Comparison of ENCODE assay signal across 8 mouse cellular contexts in the genomic region with DNA sequence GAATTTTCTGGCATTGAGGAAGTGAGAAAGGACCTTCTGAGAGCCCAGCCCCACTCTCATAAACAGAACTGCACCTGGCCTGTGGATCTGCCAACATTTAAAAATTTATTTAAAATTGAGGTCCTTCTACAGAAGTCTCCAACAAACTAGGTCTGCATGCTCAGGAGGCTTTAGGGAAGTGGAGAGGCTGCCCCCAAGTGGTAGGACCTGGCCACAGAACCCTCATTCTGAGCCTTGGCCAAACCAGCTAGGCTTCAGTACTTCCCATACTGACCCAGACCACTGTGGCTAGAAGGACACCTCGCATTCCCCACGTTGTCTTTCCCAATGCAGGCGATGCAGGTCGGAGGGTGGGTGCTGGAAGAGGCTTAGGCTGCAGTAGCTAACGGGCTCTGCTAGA. TPM values are rescaled to one million over a fixed set of nuclear protein-coding genes. Genes with fewer than 3 reads are reported as not detected.
DNase-seq lines count a peak whose midpoint lies in the region; ATAC-seq and TF ChIP-seq lines count a peak whose summit lies in the region.

No protein-coding gene starts in this region.

- ATAC-seq in liver, embryonic 13.5 days (ENCODE audit: low read depth) = peak; percentile 40; the same call in 1 of the 2 replicates

- 17% methylated on average over 5 of the region's 5 CpGs for WGBS in liver, embryonic 13.5 days (ENCODE audit: insufficient replicate concordance)

- no peak overlapping the region for H3K9ac ChIP-seq in liver, embryonic 13.5 days

- no peaks in the 10 kb centered on the region for H3K27me3 ChIP-seq in liver, embryonic 13.5 days

- H3K27ac ChIP-seq in liver, embryonic 13.5 days = no peak overlapping the region

- no peak overlapping the region for H3K4me3 ChIP-seq in liver, embryonic 13.5 days (replicated peaks)

- H3K4me2 ChIP-seq in liver, embryonic 13.5 days = no peak overlapping the region

- TF ChIP-seq POLR2A in brain, embryonic 14.5 days (IDR thresholded peaks at IDR 0.05; ENCODE audit: borderline replicate concordance, extremely low read depth, insufficient read depth, insufficient read length, poor library complexity, severe bottlenecking) = no peak

- TF ChIP-seq CTCF in brain, embryonic 14.5 days (IDR thresholded peaks at IDR 0.05; ENCODE audit: borderline replicate concordance, extremely low read depth, insufficient read depth, insufficient read length) = peak; percentile 76

- H3K4me1 ChIP-seq in liver, embryonic 13.5 days (replicated peaks) = no peaks in the 10 kb centered on the region

- DNase-seq in urinary bladder, adult 2 months (ENCODE audit: low spot score) = peak; percentile 31
- no peak for DNase-seq in urinary bladder, postnatal 4 days (ENCODE audit: low spot score in 2 of 2)
- peak; percentile 63 for DNase-seq in brain, embryonic 14.5 days (ENCODE audit: low read depth)
- peak; percentile 68 to 79 for DNase-seq in frontal cortex, postnatal 36 days (ENCODE audit: low spot score in 2 of 2)
- DNase-seq in kidney, adult 9 months = peak; percentile 52
- DNase-seq in liver, embryonic 13.5 days = no peak
- DNase-seq in right cerebral cortex, postnatal 4 days = peak; percentile 41
- no peak for DNase-seq in T-cell, adult 2 months (ENCODE audit: low spot score)

- H3K36me3 ChIP-seq in liver, embryonic 13.5 days = no peaks in the 10 kb centered on the region

- no peaks in the 10 kb centered on the region for H3K9me3 ChIP-seq in liver, embryonic 13.5 days (replicated peaks)

RNA-seq across cellular contexts. Expression of gene Myl7, which starts 14.1 kb away (rescaled TPM):
- polyA plus RNA-seq in urinary bladder, adult 2 months (2012; rRNA removed) = 1.4 and 3.7 TPM in 2 replicates
- polyA plus RNA-seq in brain, embryonic 14.5 days (2012; rRNA removed) = 0.29 and 0.38 TPM in 2 replicates
- 9.9 and 14.3 TPM in 2 replicates for polyA plus RNA-seq in liver, embryonic 13.5 days (2015; fragmentation: Nextera tagmentation; extraction: Ambion mirVana)

RNA-seq across cellular contexts. Expression of gene Pold2, which starts 34.5 kb away (rescaled TPM):
- 36.4 and 43.2 TPM in 2 replicates for polyA plus RNA-seq in urinary bladder, adult 2 months (2012; rRNA removed)
- polyA plus RNA-seq in brain, embryonic 14.5 days (2012; rRNA removed) = 78.0 and 126 TPM in 2 replicates
- polyA plus RNA-seq in liver, embryonic 13.5 days (2015; fragmentation: Nextera tagmentation; extraction: Ambion mirVana) = 86.1 and 90.7 TPM in 2 replicates

RNA-seq across cellular contexts. Expression of gene Gck, which starts 37.2 kb away (rescaled TPM):
- polyA plus RNA-seq in urinary bladder, adult 2 months (2012; rRNA removed) = 0.03 and 0.08 TPM in 2 replicates
- polyA plus RNA-seq in brain, embryonic 14.5 days (2012; rRNA removed) = 5.9 and 6.4 TPM in 2 replicates
- 0.30 and 0.31 TPM in 2 replicates for polyA plus RNA-seq in liver, embryonic 13.5 days (2015; fragmentation: Nextera tagmentation; extraction: Ambion mirVana)

RNA-seq across cellular contexts. Expression of gene Ykt6, which starts 42.9 kb away (rescaled TPM):
- polyA plus RNA-seq in urinary bladder, adult 2 months (2012; rRNA removed) = 35.5 and 45.1 TPM in 2 replicates
- polyA plus RNA-seq in brain, embryonic 14.5 days (2012; rRNA removed) = 74.7 and 106 TPM in 2 replicates
- polyA plus RNA-seq in liver, embryonic 13.5 days (2015; fragmentation: Nextera tagmentation; extraction: Ambion mirVana) = 22.4 and 23.6 TPM in 2 replicates

RNA-seq across cellular contexts. Expression of gene Aebp1, which starts 50.9 kb away (rescaled TPM):
- polyA plus RNA-seq in urinary bladder, adult 2 months (2012; rRNA removed) = 110 and 160 TPM in 2 replicates
- 6.6 and 18.7 TPM in 2 replicates for polyA plus RNA-seq in brain, embryonic 14.5 days (2012; rRNA removed)
- polyA plus RNA-seq in liver, embryonic 13.5 days (2015; fragmentation: Nextera tagmentation; extraction: Ambion mirVana) = 5.9 and 6.5 TPM in 2 replicates

Comparison
In these comparisons a context has a peak if more than half of its experiments do, and no peak if none do; other contexts are left out.
1. DNase-seq: peak in urinary bladder, adult 2 months (single experiment), brain, embryonic 14.5 days (single experiment), frontal cortex, postnatal 36 days (2 of 2), kidney, adult 9 months (single experiment) and right cerebral cortex, postnatal 4 days (single experiment); none in urinary bladder, postnatal 4 days (0 of 2), liver, embryonic 13.5 days (single experiment) and T-cell, adult 2 months (single experiment).